Mouse (Mus musculus) thymus, postnatal 10 days (tissue): ENCODE data around the gene Fars2.
"Not testable (repeated sequence)": the region's sequence is repeated elsewhere in the genome, so short reads cannot be mapped to it uniquely, and the experiment has no call there.

Source experiments
- DNase-seq, 2 experiments: peaks; one replicate each; pipeline ENCODE4 v3.0.0; 2021; ENCODE audit warnings: low spot score in 2 of 2

Gene Fars2

GRCm38 (mm10) chr13:36140247-36141016 is 23.2 kb downstream of the Fars2 start:
- DNase-seq, result no peak

- no peak for DNase-seq
These were observed 28.4 kb downstream of the Fars2 start for GRCm38 (mm10) chr13:36145601-36146000.

GRCm38 (mm10) chr13:36149175-36149939 is 32.1 kb downstream of the Fars2 start:
- peak; percentile 5 to 7 for DNase-seq

- no peak for DNase-seq
These were observed 33.1 kb downstream of the Fars2 start for GRCm38 (mm10) chr13:36150272-36150671.

- DNase-seq, result no peak
These were observed 35.7 kb downstream of the Fars2 start for GRCm38 (mm10) chr13:36152728-36153498.

GRCm38 (mm10) chr13:36156340-36156931 is 39.2 kb downstream of the Fars2 start:
- DNase-seq, result no peak

GRCm38 (mm10) chr13:36163411-36163810 is 46.2 kb downstream of the Fars2 start:
- DNase-seq, result no peak

- no peak for DNase-seq
These were observed 46.7 kb downstream of the Fars2 start for GRCm38 (mm10) chr13:36163898-36164297.

- not testable (repeated sequence) for DNase-seq
These were observed 55.8 kb downstream of the Fars2 start for GRCm38 (mm10) chr13:36172981-36173380.

GRCm38 (mm10) chr13:36174101-36174500 is 56.9 kb downstream of the Fars2 start:
- DNase-seq, result peak; percentile 13 to 31

- DNase-seq, result no peak
These were observed 57.6 kb downstream of the Fars2 start for GRCm38 (mm10) chr13:36174772-36175171.

- no peak for DNase-seq
These were observed 64.0 kb downstream of the Fars2 start for GRCm38 (mm10) chr13:36181231-36181630.

GRCm38 (mm10) chr13:36190577-36190976 is 73.4 kb downstream of the Fars2 start:
- DNase-seq, result no peak

GRCm38 (mm10) chr13:36193484-36194113 is 76.4 kb downstream of the Fars2 start:
- no peak for DNase-seq

GRCm38 (mm10) chr13:36199288-36199687 is 82.1 kb downstream of the Fars2 start:
- no peak for DNase-seq

GRCm38 (mm10) chr13:36200453-36200852 is 83.2 kb downstream of the Fars2 start:
- DNase-seq, result no peak

GRCm38 (mm10) chr13:36202496-36202895 is 85.3 kb downstream of the Fars2 start:
- no peak for DNase-seq

GRCm38 (mm10) chr13:36203014-36203413 is 85.8 kb downstream of the Fars2 start:
- no peak for DNase-seq

GRCm38 (mm10) chr13:36204320-36204719 is 87.1 kb downstream of the Fars2 start:
- no peak for DNase-seq

- DNase-seq, result no peak
These were observed 93.8 kb downstream of the Fars2 start for GRCm38 (mm10) chr13:36210965-36211364.

- DNase-seq, result no peak
These were observed 96.8 kb downstream of the Fars2 start for GRCm38 (mm10) chr13:36214056-36214455.
